In genomic region chr13:68605689-68606126, GRCm38 (mm10) we compare ENCODE assay signal across 9 mouse cellular contexts. TPM values are rescaled to one million over a fixed set of nuclear protein-coding genes. Genes with fewer than 3 reads are reported as not detected.
DNase-seq lines count a peak whose midpoint lies in the region; ATAC-seq and TF ChIP-seq lines count a peak whose summit lies in the region.
"Had no signal": no experiment of that assay in that cellular context is flagged by ENCODE, and none has a peak within 500 bp of the region (broad histone marks: within the 10 kb centered on the region; RNA-seq: fewer than 3 reads in every experiment).

No protein-coding gene starts in this region.

- no peak for TF ChIP-seq EP300 in liver, postnatal 0 days (IDR thresholded peaks at IDR 0.05; ENCODE audit: low read depth)

- ATAC-seq in intestine, postnatal 0 days: peak; percentile 76
- ATAC-seq in liver, postnatal 0 days: 0 out of 2 replicates have a peak, but pooled peaks have one; percentile 31
- ATAC-seq in neural tube, embryonic 15.5 days (ENCODE audit: low FRiP score): peak; percentile 84

- H3K9ac ChIP-seq in intestine, postnatal 0 days (ENCODE audit: low read depth, low read length): no peak overlapping the region
- H3K9ac ChIP-seq in liver, postnatal 0 days (replicated peaks): no peak overlapping the region
- H3K9ac ChIP-seq in neural tube, embryonic 15.5 days (replicated peaks): peak overlapping the region; percentile 17; the same call in 1 of the 2 replicates

- TF ChIP-seq CTCF in intestine, postnatal 0 days (IDR thresholded peaks at IDR 0.05; ENCODE audit: low read depth): peak; percentile 40; the same call in 1 of the 2 replicates
- no peak for TF ChIP-seq CTCF in liver, postnatal 0 days (IDR thresholded peaks at IDR 0.05; ENCODE audit: low read depth)

- no peaks in the 10 kb centered on the region for H3K27me3 ChIP-seq in intestine, postnatal 0 days (replicated peaks; ENCODE audit: control insufficient read depth, insufficient read depth, low read length)
- no peaks in the 10 kb centered on the region for H3K27me3 ChIP-seq in liver, postnatal 0 days (ENCODE audit: insufficient read depth, low read length)
- no peaks in the 10 kb centered on the region for H3K27me3 ChIP-seq in neural tube, embryonic 15.5 days (replicated peaks)

- no peaks in the 10 kb centered on the region for H3K36me3 ChIP-seq in intestine, postnatal 0 days (ENCODE audit: control insufficient read depth, insufficient read depth)
- no peaks in the 10 kb centered on the region for H3K36me3 ChIP-seq in liver, postnatal 0 days (replicated peaks; ENCODE audit: insufficient read depth, low read length)
- H3K36me3 ChIP-seq in neural tube, embryonic 15.5 days: no peaks in the 10 kb centered on the region

- H3K9me3 ChIP-seq in intestine, postnatal 0 days (ENCODE audit: control insufficient read depth): no peaks in the 10 kb centered on the region
- H3K9me3 ChIP-seq in liver, postnatal 0 days (ENCODE audit: low read length): no peaks in the 10 kb centered on the region
- no peaks in the 10 kb centered on the region for H3K9me3 ChIP-seq in neural tube, embryonic 15.5 days (replicated peaks)

- H3K4me1 ChIP-seq in intestine, postnatal 0 days (replicated peaks; ENCODE audit: control insufficient read depth, insufficient read depth, low read length): no peaks in the 10 kb centered on the region
- H3K4me1 ChIP-seq in liver, postnatal 0 days (ENCODE audit: insufficient read depth): no peaks in the 10 kb centered on the region
- peaks cover 25% of the 10 kb centered on the region for H3K4me1 ChIP-seq in neural tube, embryonic 15.5 days

- H3K4me2 ChIP-seq in intestine, postnatal 0 days (replicated peaks; ENCODE audit: low read depth): peak overlapping the region; percentile 59
- peak overlapping the region; percentile 27 for H3K4me2 ChIP-seq in liver, postnatal 0 days (ENCODE audit: low read depth, low read length)
- peak overlapping the region; percentile 57 for H3K4me2 ChIP-seq in neural tube, embryonic 15.5 days

- no peak overlapping the region for H3K27ac ChIP-seq in intestine, postnatal 0 days (ENCODE audit: low read depth, low read length)
- no peak overlapping the region for H3K27ac ChIP-seq in liver, postnatal 0 days (ENCODE audit: low read depth)
- H3K27ac ChIP-seq in neural tube, embryonic 15.5 days (replicated peaks): no peak overlapping the region

- peak; percentile 46 to 68 for DNase-seq in adrenal gland, adult (ENCODE audit: inconsistent age in 2 of 2, low spot score in 1 of 2)
- no peak for DNase-seq in adrenal gland, adult 18-20 months (ENCODE audit: low spot score in 2 of 2)
- DNase-seq in cerebellum, adult 9-10 months: peak; percentile 18
- peak; percentile 95 for DNase-seq in heart, adult 11 months
- no peak for DNase-seq in liver, postnatal 0 days
- no peak for DNase-seq in spleen, adult 12 weeks (ENCODE audit: low spot score)

- 2% methylated on average over 11 of the region's 11 CpGs for WGBS in intestine, postnatal 0 days
- WGBS in liver, postnatal 0 days (ENCODE audit: insufficient replicate concordance): 14% methylated on average over 11 of the region's 11 CpGs
- 4% methylated on average over 10 of the region's 11 CpGs for WGBS in neural tube, embryonic 15.5 days

- peak overlapping the region; percentile 16; the same call in 1 of the 2 replicates for H3K4me3 ChIP-seq in intestine, postnatal 0 days (ENCODE audit: low read depth, low read length)
- H3K4me3 ChIP-seq in liver, postnatal 0 days (ENCODE audit: low read depth, low read length): peak overlapping the region; percentile 8; the same call in 1 of the 2 replicates
- H3K4me3 ChIP-seq in neural tube, embryonic 15.5 days (replicated peaks): peak overlapping the region; percentile 35

RNA-seq across cellular contexts. Expression of gene 1700001L19Rik, which starts 8.5 kb away (rescaled TPM):
- total RNA-seq in adrenal gland, adult 18-20 months (2021): under 1 TPM in 1 of 2 experiments, not detected in 1; 0.20 TPM
- polyA plus RNA-seq in intestine, postnatal 0 days (2015; fragmentation: Nextera tagmentation; extraction: Ambion mirVana): 0.07 TPM in 1 of 2 replicates, not detected in the other
- not detected in 2 replicates for polyA plus RNA-seq in liver, postnatal 0 days (2015; fragmentation: Nextera tagmentation; extraction: Ambion mirVana)
- 4.8 and 5.9 TPM in 2 replicates for polyA plus RNA-seq in neural tube, embryonic 15.5 days (2015; fragmentation: Nextera tagmentation; extraction: Ambion mirVana)
- total RNA-seq: hematopoietic stem cell, adult 5-6 weeks had no signal

RNA-seq across cellular contexts. Expression of gene Fastkd3, which starts 23.7 kb away (rescaled TPM):
- total RNA-seq in adrenal gland, adult 18-20 months (2021): 10 to 100 TPM; 13.3 to 14.9 TPM
- polyA plus RNA-seq in intestine, postnatal 0 days (2015; fragmentation: Nextera tagmentation; extraction: Ambion mirVana): 17.3 and 19.1 TPM in 2 replicates
- polyA plus RNA-seq in liver, postnatal 0 days (2015; fragmentation: Nextera tagmentation; extraction: Ambion mirVana): 8.4 and 9.2 TPM in 2 replicates
- polyA plus RNA-seq in neural tube, embryonic 15.5 days (2015; fragmentation: Nextera tagmentation; extraction: Ambion mirVana): 19.5 and 24.3 TPM in 2 replicates

RNA-seq across cellular contexts. Expression of gene Mtrr, which starts 23.8 kb away (rescaled TPM):
- 10 to 100 TPM; 14.8 to 15.5 TPM for total RNA-seq in adrenal gland, adult 18-20 months (2021)
- polyA plus RNA-seq in intestine, postnatal 0 days (2015; fragmentation: Nextera tagmentation; extraction: Ambion mirVana): 6.9 and 7.0 TPM in 2 replicates
- polyA plus RNA-seq in liver, postnatal 0 days (2015; fragmentation: Nextera tagmentation; extraction: Ambion mirVana): 3.3 and 6.4 TPM in 2 replicates
- 14.5 and 15.8 TPM in 2 replicates for polyA plus RNA-seq in neural tube, embryonic 15.5 days (2015; fragmentation: Nextera tagmentation; extraction: Ambion mirVana)

Comparison
In these comparisons a context has a peak if more than half of its experiments do, and no peak if none do; other contexts are left out.
1. DNase-seq: peak in adrenal gland, adult (2 of 2), cerebellum, adult 9-10 months (single experiment) and heart, adult 11 months (single experiment); none in adrenal gland, adult 18-20 months (0 of 2), liver, postnatal 0 days (single experiment) and spleen, adult 12 weeks (single experiment).
2. ATAC-seq: peak in every context shown above with its lines; median percentile 84 in neural tube, embryonic 15.5 days; 76 in intestine, postnatal 0 days; 31 in liver, postnatal 0 days.
3. Peak in every context shown above with its lines, with median percentiles within 50 percentile points of each other: H3K4me2 ChIP-seq and H3K4me3 ChIP-seq.